Mouse (Mus musculus): Measurements from ENCODE around the gene Krr1.

GRCm38 (mm10) chr10:112000568-112000967 is 28.1 kb downstream of the Krr1 start:
- TF ChIP-seq POLR2A (IDR thresholded peaks at IDR 0.05; ENCODE audit: borderline replicate concordance, control insufficient read depth, low read depth, low read length) (no peak), CTCF (IDR thresholded peaks at IDR 0.05; ENCODE audit: control insufficient read depth, insufficient read depth, low read length) (no peak)

Data from bone marrow, adult 2 months (tissue).